In genomic region chr1:139860176-139860575, GRCm38 (mm10) we compare ENCODE assay signal across 25 mouse cellular contexts. TPM values are rescaled to one million over a fixed set of nuclear protein-coding genes. Genes with fewer than 3 reads are reported as not detected.
DNase-seq lines count a peak whose midpoint lies in the region; ATAC-seq and TF ChIP-seq lines count a peak whose summit lies in the region.
"Had no signal": no experiment of that assay in that cellular context is flagged by ENCODE, and none has a peak within 500 bp of the region (broad histone marks: within the 10 kb centered on the region; RNA-seq: fewer than 3 reads in every experiment).

No protein-coding gene starts in this region.

- no peak overlapping the region for H3K4me2 ChIP-seq in heart, embryonic 12.5 days
- no peak overlapping the region for H3K4me2 ChIP-seq in liver, embryonic 11.5 days
- no peak overlapping the region for H3K4me2 ChIP-seq in liver, embryonic 16.5 days (ENCODE audit: low read depth, low read length)
- H3K4me2 ChIP-seq in liver, postnatal 0 days (ENCODE audit: low read depth, low read length) = no peak overlapping the region
- H3K4me2 ChIP-seq in liver, embryonic 12.5 days = no peak overlapping the region

- no peak for ATAC-seq in heart, embryonic 12.5 days (ENCODE audit: insufficient number of reproducible peaks, low FRiP score)
- ATAC-seq in liver, embryonic 11.5 days (replicated peaks; ENCODE audit: low FRiP score) = no peak
- peak; percentile 43; the same call in 1 of the 2 replicates for ATAC-seq in liver, embryonic 16.5 days (ENCODE audit: low read depth)
- peak; percentile 75 for ATAC-seq in liver, postnatal 0 days
- no peak for ATAC-seq in liver, embryonic 12.5 days
- ATAC-seq: activated CD4-positive, CD25-positive, alpha-beta regulatory T cell, adult 4 months; CD4-positive, CD25-positive, alpha-beta regulatory T cell, adult 4 months; Patski had no signal

- H3K4me1 ChIP-seq in heart, embryonic 12.5 days (replicated peaks) = no peaks in the 10 kb centered on the region
- H3K4me1 ChIP-seq in liver, adult 2 months (ENCODE audit: control insufficient read depth, insufficient read depth, low read length) = peaks cover 17% of the 10 kb centered on the region; the same call in 1 of the 2 replicates
- H3K4me1 ChIP-seq in liver, embryonic 11.5 days (replicated peaks; ENCODE audit: control insufficient read depth, insufficient read depth, low read length) = no peaks in the 10 kb centered on the region
- H3K4me1 ChIP-seq in liver, embryonic 16.5 days (ENCODE audit: control insufficient read depth, low read depth, low read length) = no peaks in the 10 kb centered on the region
- H3K4me1 ChIP-seq in liver, postnatal 0 days (ENCODE audit: insufficient read depth) = no peaks in the 10 kb centered on the region
- H3K4me1 ChIP-seq in liver, embryonic 12.5 days = no peaks in the 10 kb centered on the region

- TF ChIP-seq EP300 in liver, postnatal 0 days (IDR thresholded peaks at IDR 0.05; ENCODE audit: low read depth) = no peak

- H3K36me3 ChIP-seq in heart, embryonic 12.5 days = no peaks in the 10 kb centered on the region
- H3K36me3 ChIP-seq in liver, adult 2 months (ENCODE audit: control insufficient read depth, insufficient read depth, low read length) = 0 out of 2 replicates have a peak, but pooled peaks cover 3% of the 10 kb centered on the region
- H3K36me3 ChIP-seq in liver, embryonic 11.5 days (ENCODE audit: control insufficient read depth, insufficient read depth, low read length) = no peaks in the 10 kb centered on the region
- H3K36me3 ChIP-seq in liver, embryonic 16.5 days (ENCODE audit: control insufficient read depth, insufficient read depth) = no peaks in the 10 kb centered on the region
- H3K36me3 ChIP-seq in liver, postnatal 0 days (replicated peaks; ENCODE audit: insufficient read depth, low read length) = no peaks in the 10 kb centered on the region
- H3K36me3 ChIP-seq in liver, embryonic 12.5 days = no peaks in the 10 kb centered on the region
- H3K36me3 ChIP-seq: G1E had no signal

- H3K4me3 ChIP-seq in heart, embryonic 12.5 days = no peak overlapping the region
- H3K4me3 ChIP-seq in liver, adult 2 months (ENCODE audit: insufficient read depth, low read depth, low read length) = no peak overlapping the region
- no peak overlapping the region for H3K4me3 ChIP-seq in liver, embryonic 11.5 days (ENCODE audit: low read depth, low read length)
- H3K4me3 ChIP-seq in liver, embryonic 16.5 days (ENCODE audit: low read depth, low read length) = no peak overlapping the region
- no peak overlapping the region for H3K4me3 ChIP-seq in liver, postnatal 0 days (ENCODE audit: low read depth, low read length)
- no peak overlapping the region for H3K4me3 ChIP-seq in liver, embryonic 12.5 days

- no peaks in the 10 kb centered on the region for H3K27me3 ChIP-seq in heart, embryonic 12.5 days (replicated peaks)
- no peaks in the 10 kb centered on the region for H3K27me3 ChIP-seq in liver, adult 2 months (ENCODE audit: control insufficient read depth, insufficient read depth, low read length)
- H3K27me3 ChIP-seq in liver, embryonic 11.5 days (replicated peaks; ENCODE audit: control insufficient read depth, insufficient read depth, low read length) = no peaks in the 10 kb centered on the region
- no peaks in the 10 kb centered on the region for H3K27me3 ChIP-seq in liver, embryonic 16.5 days (ENCODE audit: control insufficient read depth, insufficient read depth, low read depth, low read length)
- H3K27me3 ChIP-seq in liver, postnatal 0 days (ENCODE audit: insufficient read depth, low read length) = no peaks in the 10 kb centered on the region
- no peaks in the 10 kb centered on the region for H3K27me3 ChIP-seq in liver, embryonic 12.5 days (replicated peaks)
- H3K27me3 ChIP-seq: CH12.LX, Patski had no signal

- no peaks in the 10 kb centered on the region; the same call in 1 of the 2 replicates for H3K79me2 ChIP-seq in liver, adult 2 months (ENCODE audit: control insufficient read depth, insufficient read depth, low read length)

- no peak for TF ChIP-seq POLR2A in liver, adult 2 months (IDR thresholded peaks at IDR 0.05; ENCODE audit: extremely low read depth, insufficient read depth, low read length)

- TF ChIP-seq CTCF in liver, adult 2 months (IDR thresholded peaks at IDR 0.05; ENCODE audit: low read depth, low read length) = no peak
- no peak for TF ChIP-seq CTCF in liver, postnatal 0 days (IDR thresholded peaks at IDR 0.05; ENCODE audit: low read depth)

- H3K27ac ChIP-seq in heart, embryonic 12.5 days (ENCODE audit: poor library complexity, severe bottlenecking) = no peak overlapping the region
- peak overlapping the region; percentile 61 for H3K27ac ChIP-seq in liver, adult 2 months (replicated peaks; ENCODE audit: insufficient read depth, low read depth, low read length)
- H3K27ac ChIP-seq in liver, embryonic 11.5 days (ENCODE audit: low read depth, low read length) = no peak overlapping the region
- H3K27ac ChIP-seq in liver, embryonic 16.5 days (ENCODE audit: low read length) = no peak overlapping the region
- no peak overlapping the region for H3K27ac ChIP-seq in liver, postnatal 0 days (ENCODE audit: low read depth)
- H3K27ac ChIP-seq in liver, embryonic 12.5 days = no peak overlapping the region

- H3K9me3 ChIP-seq in heart, embryonic 12.5 days (replicated peaks) = no peaks in the 10 kb centered on the region
- no peaks in the 10 kb centered on the region for H3K9me3 ChIP-seq in liver, embryonic 11.5 days (ENCODE audit: control insufficient read depth, low read length)
- no peaks in the 10 kb centered on the region for H3K9me3 ChIP-seq in liver, embryonic 16.5 days (replicated peaks; ENCODE audit: control insufficient read depth, low read length)
- H3K9me3 ChIP-seq in liver, postnatal 0 days (ENCODE audit: low read length) = no peaks in the 10 kb centered on the region
- H3K9me3 ChIP-seq in liver, embryonic 12.5 days (replicated peaks) = no peaks in the 10 kb centered on the region
- H3K9me3 ChIP-seq: G1E had no signal

- DNase-seq in heart, adult 11 months = peak; percentile 66
- peak; percentile 99 for DNase-seq in liver, adult 2 months (ENCODE audit: extremely low read depth, low read depth, low spot score)
- no peak for DNase-seq in liver, embryonic 11.5 days (ENCODE audit: low spot score)
- DNase-seq in liver = no peak
- no peak for DNase-seq in liver, postnatal 0 days
- DNase-seq: adrenal gland, adult 2 months; adrenal gland, adult 8-10 months; adrenal gland, postnatal 10 days; adrenal gland, postnatal 14 days; adrenal gland, postnatal 25 days; adrenal gland, postnatal 36 days; B cell, adult 2 months; cerebellum, adult 11 months; cerebellum, adult 11-12 months had no signal

- H3K9ac ChIP-seq in heart, embryonic 12.5 days = no peak overlapping the region
- no peak overlapping the region for H3K9ac ChIP-seq in liver, adult 2 months (ENCODE audit: low read depth, low read length)
- no peak overlapping the region for H3K9ac ChIP-seq in liver, embryonic 11.5 days (ENCODE audit: low read depth, low read length)
- no peak overlapping the region for H3K9ac ChIP-seq in liver, embryonic 16.5 days (ENCODE audit: low read depth, low read length)
- H3K9ac ChIP-seq in liver, postnatal 0 days (replicated peaks) = no peak overlapping the region
- H3K9ac ChIP-seq in liver, embryonic 12.5 days = no peak overlapping the region

RNA-seq across cellular contexts. Expression of gene Cfhr2, which starts 1.7 kb away (rescaled TPM):
- polyA plus RNA-seq in heart, embryonic 12.5 days (2016; fragmentation: Nextera tagmentation; extraction: Ambion mirVana) = not detected in 2 replicates
- 940 and 997 TPM in 2 replicates for total RNA-seq in liver, adult 2 months (2014; rRNA removed)
- polyA plus RNA-seq in liver, adult 2 months (2012; rRNA removed) = 224 and 239 TPM in 2 replicates
- polyA plus RNA-seq in liver, embryonic 11.5 days (2014; fragmentation: Nextera tagmentation; extraction: Ambion mirVana) = not detected in 2 replicates
- polyA plus RNA-seq in liver, embryonic 16.5 days (2015; fragmentation: Nextera tagmentation; extraction: Ambion mirVana) = 43.5 and 51.4 TPM in 2 replicates
- polyA plus RNA-seq in liver, postnatal 0 days (2015; fragmentation: Nextera tagmentation; extraction: Ambion mirVana) = 258 and 291 TPM in 2 replicates
- polyA plus RNA-seq in liver, embryonic 12.5 days (2016; fragmentation: Nextera tagmentation; extraction: Ambion mirVana) = 0.19 TPM in 1 of 2 replicates, not detected in the other
- total RNA-seq: CH12.LX, ES-E14, G1E, MEL had no signal
- polyA plus RNA-seq: activated CD4-positive, CD25-positive, alpha-beta regulatory T cell, adult 4 months; adrenal gland, adult 2 months; C2C12; CD4-positive, CD25-positive, alpha-beta regulatory T cell, adult 4 months; G1E; Patski had no signal

Comparison
In these comparisons a context has a peak if more than half of its experiments do, and no peak if none do; other contexts are left out.
1. DNase-seq: peak in heart, adult 11 months (single experiment) and liver, adult 2 months (single experiment); none in liver, embryonic 11.5 days (single experiment), liver (single experiment) and liver, postnatal 0 days (single experiment).
2. ATAC-seq: peak in liver, embryonic 16.5 days (single experiment) and liver, postnatal 0 days (single experiment); none in heart, embryonic 12.5 days (single experiment), liver, embryonic 11.5 days (single experiment) and liver, embryonic 12.5 days (single experiment).
3. RNA of gene Cfhr2, which starts 1.7 kb away (polyA plus RNA-seq): 258 to 291 TPM in liver, postnatal 0 days, 224 to 239 TPM in liver, adult 2 months and 43.5 to 51.4 TPM in liver, embryonic 16.5 days; not detected in heart, embryonic 12.5 days, 0.19 TPM in liver, embryonic 12.5 days and not detected in liver, embryonic 11.5 days; every median in the first group is over 10 times any median in the second.